Mouse (Mus musculus) cortical plate, adult 2 months (tissue): ENCODE results near the gene Tmem37.

Source experiments
- CTCF ChIP-seq: fragments of 200-500 bp; IDR thresholded peaks from 2 replicates; pipeline ENCODE4 v1.5.1; 2011; ENCODE audit warnings: mild to moderate bottlenecking, control low read depth, low read length; ENCODE audit not compliant: insufficient read depth; ENCODE audit errors: extremely low read depth
- POLR2A ChIP-seq: fragments of 200-500 bp; IDR thresholded peaks from 2 replicates; pipeline ENCODE4 v1.6.1; 2011; ENCODE audit warnings: mild to moderate bottlenecking, low read length, control low read depth; ENCODE audit not compliant: insufficient read depth; ENCODE audit errors: extremely low read depth

DNA sequence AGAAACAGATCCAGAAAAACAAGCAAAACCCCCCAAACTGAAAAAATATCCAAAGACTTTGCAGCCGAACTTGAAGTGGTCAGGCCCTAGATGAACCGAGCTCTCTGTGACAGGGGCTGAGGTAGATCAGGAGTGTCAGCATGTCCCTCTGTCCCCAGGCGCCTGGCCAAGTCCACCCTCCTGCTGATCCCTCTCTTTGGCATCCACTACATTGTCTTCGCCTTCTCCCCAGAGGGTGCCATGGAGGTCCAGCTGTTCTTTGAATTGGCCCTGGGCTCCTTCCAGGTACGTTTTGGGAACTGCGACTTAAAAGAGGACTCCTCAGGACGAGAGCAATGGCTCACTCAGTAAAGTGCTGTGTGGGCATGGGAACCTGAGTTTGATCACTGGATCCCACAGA lies 17.6 kb downstream of the Tmem37 start:
- no peak for TF ChIP-seq CTCF
- no peak for TF ChIP-seq POLR2A
